Mouse (Mus musculus) kidney, embryonic 16.5 days (tissue): Measurements from ENCODE around the gene Naglu. TPM values are rescaled to one million over a fixed set of nuclear protein-coding genes. Genes with fewer than 3 reads are reported as not detected.

Source experiments
- ATAC-seq: fragments of 200-750 bp; cut with Nextera tagmentation; 2 replicates; pipeline ENCODE4 v1.8.0; 2017; ENCODE audit warnings: moderate TSS enrichment; ENCODE audit not compliant: low FRiP score, low TSS enrichment
- H3K27ac ChIP-seq: fragments of 300-500 bp; sonication (generic); 2 replicates; pipeline ENCODE4 v1.5.1; 2014; ENCODE audit warnings: low read length
- H3K27me3 ChIP-seq: fragments of 300-500 bp; sonication (generic); 2 replicates; pipeline ENCODE4 v1.6.1; 2014; ENCODE audit warnings: low read length, control low read depth, mixed read lengths; ENCODE audit not compliant: insufficient read depth
- H3K36me3 ChIP-seq: fragments of 300-500 bp; sonication (generic); 2 replicates; pipeline ENCODE4 v1.6.1; 2014; ENCODE audit warnings: low read length, control low read depth, mixed read lengths; ENCODE audit not compliant: insufficient read depth
- H3K4me1 ChIP-seq: fragments of 300-500 bp; sonication (generic); 2 replicates; pipeline ENCODE4 v1.6.1; 2014; ENCODE audit warnings: low read length, control low read depth, mixed read lengths; ENCODE audit not compliant: insufficient read depth
- H3K4me2 ChIP-seq: fragments of 300-500 bp; sonication (generic); replicated peaks from 2 replicates; pipeline ENCODE4 v1.6.1; 2014; ENCODE audit warnings: low read depth, low read length
- H3K4me3 ChIP-seq: fragments of 300-500 bp; sonication (generic); 2 replicates; pipeline ENCODE4 v1.5.1; 2014; ENCODE audit warnings: mild to moderate bottlenecking, low read length
- H3K9ac ChIP-seq: fragments of 300-500 bp; sonication (generic); replicated peaks from 2 replicates; pipeline ENCODE4 v1.6.1; 2014; ENCODE audit warnings: low read length
- H3K9me3 ChIP-seq: fragments of 300-500 bp; sonication (generic); 2 replicates; pipeline ENCODE4 v1.6.1; 2016; ENCODE audit warnings: low read length, control low read depth
- WGBS: fragments of 180-500 bp; shearing (Covaris S2); extraction: QIAGEN DNeasy Blood & Tissue Kit; methylation state at CpG from one replicate; pipeline ENCODE4 v1.1.7; 2014; 5-methylcytosine and 5-hydroxymethylcytosine counted together
- polyA plus RNA-seq: library from polyadenylated mRNA; unstranded; fragments of >200 nt; fragmentation: Nextera tagmentation; extraction: Ambion mirVana; gene quantifications from 2 replicates; pipeline ENCODE4 v1.2.1, GENCODE M21; 2015

Gene Naglu
- 18.6 and 23.0 TPM in 2 replicates for polyA plus RNA-seq

DNA sequence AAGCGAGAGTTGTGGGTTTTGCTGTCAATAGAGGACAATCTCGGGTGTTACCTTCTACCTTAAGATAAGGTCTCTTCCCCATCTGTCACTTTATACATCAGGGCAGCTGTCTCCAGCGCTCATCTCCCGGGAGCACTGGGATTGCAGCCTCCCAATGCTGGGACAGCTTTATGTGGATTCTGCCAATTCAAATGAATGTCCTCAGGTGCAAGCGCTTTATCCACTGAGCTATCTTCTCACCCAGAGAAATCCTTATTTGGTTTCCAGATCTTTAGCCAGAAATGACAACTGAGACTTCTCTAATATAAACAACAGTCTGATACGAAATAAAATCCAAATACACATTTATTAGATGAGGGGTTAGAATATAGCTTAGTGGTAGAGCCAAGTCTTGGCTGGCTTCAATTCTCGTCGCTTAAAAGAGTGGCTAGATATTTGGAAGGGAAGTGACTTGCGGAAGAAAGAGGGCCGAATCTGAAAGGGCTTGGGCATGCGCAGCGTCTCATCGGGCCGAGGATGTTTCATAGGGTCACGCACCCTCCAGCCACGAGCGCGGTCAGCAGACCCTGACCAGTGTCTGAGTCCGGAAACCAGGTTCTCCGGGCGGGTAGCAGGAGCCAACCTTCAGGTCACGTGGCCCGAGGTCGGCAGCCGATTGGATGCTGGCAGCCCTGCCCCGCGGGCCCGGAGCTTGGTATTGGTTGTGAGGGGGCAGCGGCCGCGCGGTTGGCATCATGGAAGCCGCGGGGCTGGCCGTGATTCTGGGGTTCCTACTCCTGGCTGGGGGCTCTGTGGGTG lies at the start of gene Naglu:
Gene Naglu, plus strand, starts transcription at position 622 of the 798 bp plus-strand sequence.
- Histone ChIP-seq H3K4me3 (peak within 1 kb of the TSS; percentile 64), H3K4me1 (peaks cover 19% of the 10 kb centered on the region), H3K36me3 (no peaks in the 10 kb centered on the region), H3K9ac (peak within 1 kb of the TSS; percentile 67), H3K27ac (no peak within 1 kb of the TSS), H3K4me2 (peak within 1 kb of the TSS; percentile 80), H3K9me3 (no peaks in the 10 kb centered on the region), H3K27me3 (peaks cover 3% of the 10 kb centered on the region; the same call in 1 of the 2 replicates)
- ATAC-seq, result peak; percentile 89
- 5% methylated on average over 35 of the region's 35 CpGs for WGBS

DNA sequence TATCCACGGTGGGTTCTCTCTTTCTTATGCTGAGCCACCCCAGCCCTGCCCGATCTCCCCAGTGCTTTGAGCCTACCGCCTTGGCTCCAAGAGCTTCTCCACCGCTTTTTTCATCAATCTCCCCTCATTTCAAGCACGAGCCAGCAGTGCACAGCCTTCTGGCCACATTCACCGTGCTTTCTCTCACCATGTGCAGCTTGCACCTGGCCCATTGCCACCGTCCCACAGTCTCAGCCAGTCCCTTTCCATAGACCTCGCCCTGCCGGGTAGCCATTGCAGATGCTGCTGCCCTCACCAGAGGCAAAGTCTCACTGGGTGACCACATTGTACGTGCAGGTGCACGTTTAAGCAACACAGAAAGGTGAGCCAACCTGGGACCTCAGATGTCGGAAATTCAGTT lies 46.4 kb upstream of the Naglu start:
- Histone ChIP-seq H3K27ac (no peak overlapping the region), H3K27me3 (no peaks in the 10 kb centered on the region), H3K9me3 (no peaks in the 10 kb centered on the region), H3K36me3 (peaks cover 17% of the 10 kb centered on the region), H3K4me2 (no peak overlapping the region), H3K9ac (no peak overlapping the region), H3K4me3 (no peak overlapping the region), H3K4me1 (no peaks in the 10 kb centered on the region)
- ATAC-seq, result no peak
- WGBS, result 89% methylated on average over 12 of the region's 12 CpGs

DNA sequence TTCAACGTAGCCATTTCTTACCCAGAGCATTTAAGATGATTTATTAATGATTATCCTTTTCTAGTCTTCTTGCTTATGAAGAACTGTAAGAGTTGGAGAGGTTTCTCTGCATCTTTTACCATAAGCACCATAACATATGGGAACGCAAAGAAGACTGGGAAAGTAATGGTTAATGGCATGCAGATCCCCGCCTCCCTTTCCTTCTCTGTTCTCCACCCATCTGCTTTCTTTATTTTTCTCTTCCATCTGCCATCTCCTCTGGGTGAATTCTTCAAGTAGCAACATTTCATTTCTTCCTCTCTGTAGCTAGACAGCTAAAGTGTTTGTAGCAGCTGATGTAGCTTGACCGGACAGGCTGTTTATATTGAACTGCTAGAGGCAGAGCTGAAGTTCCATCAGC lies 45.8 kb upstream of the Naglu start:
- ATAC-seq, result no peak
- Histone ChIP-seq H3K27ac (no peak overlapping the region), H3K9me3 (no peaks in the 10 kb centered on the region), H3K4me1 (no peaks in the 10 kb centered on the region), H3K4me3 (no peak overlapping the region), H3K9ac (no peak overlapping the region), H3K27me3 (no peaks in the 10 kb centered on the region), H3K36me3 (peaks cover 16% of the 10 kb centered on the region; the same call in 1 of the 2 replicates), H3K4me2 (no peak overlapping the region)
- WGBS, result 92% methylated on average over 4 of the region's 4 CpGs

GRCm38 (mm10) chr11:101027121-101027520 lies 42.7 kb upstream of the Naglu start:
- no peak overlapping the region for H3K9ac ChIP-seq
- no peak overlapping the region for H3K27ac ChIP-seq
- H3K27me3 ChIP-seq, result no peaks in the 10 kb centered on the region
- WGBS, result 90% methylated on average over 11 of the region's 11 CpGs
- H3K36me3 ChIP-seq, result peaks cover 29% of the 10 kb centered on the region; the same call in 1 of the 2 replicates
- H3K4me3 ChIP-seq, result no peak overlapping the region
- H3K9me3 ChIP-seq, result no peaks in the 10 kb centered on the region
- H3K4me2 ChIP-seq, result no peak overlapping the region
- no peaks in the 10 kb centered on the region for H3K4me1 ChIP-seq
- no peak for ATAC-seq

- H3K36me3 ChIP-seq, result peaks cover 29% of the 10 kb centered on the region; the same call in 1 of the 2 replicates
- H3K27ac ChIP-seq, result no peak overlapping the region
These were observed 40.5 kb upstream of the Naglu start for GRCm38 (mm10) chr11:101029320-101029719.

DNA sequence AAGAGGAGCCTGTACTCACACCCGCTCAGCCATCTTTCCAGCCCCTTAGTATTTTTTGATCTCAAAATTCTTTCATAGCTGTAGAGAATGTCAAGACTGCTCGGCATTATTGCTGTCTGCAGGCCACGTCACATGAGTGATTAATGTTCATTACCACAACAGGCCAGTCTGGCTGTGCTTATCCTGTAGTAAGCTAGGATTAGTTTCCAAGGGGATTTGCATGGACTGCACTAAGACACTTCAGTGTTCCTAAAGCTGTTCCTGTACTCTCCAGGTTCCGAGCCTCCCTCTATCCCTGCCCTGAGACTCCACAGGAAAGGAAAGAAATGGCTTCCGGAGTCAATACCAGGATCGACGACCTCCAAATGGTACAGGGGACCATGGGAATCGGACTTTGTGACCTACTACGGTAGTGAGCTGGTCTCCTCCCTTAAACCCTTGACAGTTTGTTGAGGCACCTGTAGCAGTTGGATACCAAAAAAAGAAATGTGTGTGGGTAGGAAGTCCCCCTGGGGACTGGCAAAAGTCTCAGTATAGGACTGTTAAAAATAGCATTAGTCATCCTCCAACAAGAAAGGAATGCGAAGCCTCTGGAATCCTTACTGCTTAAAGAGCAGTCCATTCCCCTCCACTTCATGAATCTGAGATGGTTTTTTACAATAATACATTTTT lies 39.5 kb upstream of the Naglu start:
- Histone ChIP-seq H3K4me1 (peaks cover 5% of the 10 kb centered on the region; the same call in 1 of the 2 replicates), H3K36me3 (peaks cover 26% of the 10 kb centered on the region; the same call in 1 of the 2 replicates), H3K4me2 (no peak overlapping the region), H3K4me3 (no peak overlapping the region), H3K9ac (no peak overlapping the region), H3K27ac (0 out of 2 replicates have a peak overlapping the region, but pooled peaks have one; percentile 12), H3K27me3 (no peaks in the 10 kb centered on the region), H3K9me3 (no peaks in the 10 kb centered on the region)
- ATAC-seq, result no peak
- WGBS, result 78% methylated on average over 10 of the region's 10 CpGs

More at GRCm38 (mm10) chr11:101029320-101029719, 40.5 kb upstream of the Naglu start:
- H3K4me2 ChIP-seq, result no peak overlapping the region
- H3K9me3 ChIP-seq, result no peaks in the 10 kb centered on the region
- no peak for ATAC-seq
- WGBS, result 87% methylated on average over 8 of the region's 8 CpGs
- H3K27me3 ChIP-seq, result no peaks in the 10 kb centered on the region
- no peak overlapping the region for H3K4me3 ChIP-seq
- no peak overlapping the region for H3K9ac ChIP-seq
- no peaks in the 10 kb centered on the region for H3K4me1 ChIP-seq

DNA sequence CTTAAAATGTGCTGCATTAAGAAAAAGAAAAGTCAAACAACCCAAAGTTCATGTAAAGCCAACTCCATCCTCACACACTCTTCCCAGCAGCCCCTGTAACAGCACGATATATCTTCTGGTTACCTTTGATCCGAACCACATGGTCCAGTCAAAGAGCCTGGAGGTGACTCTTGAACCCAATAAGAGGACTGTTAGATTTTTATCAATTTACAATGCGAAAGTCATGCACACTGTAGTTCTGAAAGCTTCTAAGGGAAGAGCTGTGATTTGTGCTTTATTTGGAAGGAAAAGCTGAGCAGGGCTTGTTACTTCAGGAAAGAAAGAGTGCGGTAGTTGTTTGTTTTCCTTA lies 39.0 kb upstream of the Naglu start:
- no peak overlapping the region for H3K9ac ChIP-seq
- H3K9me3 ChIP-seq, result no peaks in the 10 kb centered on the region
- no peak overlapping the region for H3K27ac ChIP-seq
- H3K27me3 ChIP-seq, result no peaks in the 10 kb centered on the region
- H3K4me2 ChIP-seq, result no peak overlapping the region
- no peak for ATAC-seq
- no peak overlapping the region for H3K4me3 ChIP-seq
- peaks cover 6% of the 10 kb centered on the region; the same call in 1 of the 2 replicates for H3K4me1 ChIP-seq
- peaks cover 26% of the 10 kb centered on the region; the same call in 1 of the 2 replicates for H3K36me3 ChIP-seq
- 87% methylated on average over 4 of the region's 4 CpGs for WGBS

- peaks cover 26% of the 10 kb centered on the region; the same call in 1 of the 2 replicates for H3K36me3 ChIP-seq
- H3K27me3 ChIP-seq, result no peaks in the 10 kb centered on the region
- no peak overlapping the region for H3K4me2 ChIP-seq
- WGBS, result 91% methylated on average over 1 of the region's 1 CpGs
- H3K4me3 ChIP-seq, result no peak overlapping the region
- no peak for ATAC-seq
- H3K9ac ChIP-seq, result no peak overlapping the region
- no peak overlapping the region for H3K27ac ChIP-seq
- H3K9me3 ChIP-seq, result no peaks in the 10 kb centered on the region
- H3K4me1 ChIP-seq, result peaks cover 6% of the 10 kb centered on the region; the same call in 1 of the 2 replicates
These were observed 38.3 kb upstream of the Naglu start for GRCm38 (mm10) chr11:101031470-101031869.

DNA sequence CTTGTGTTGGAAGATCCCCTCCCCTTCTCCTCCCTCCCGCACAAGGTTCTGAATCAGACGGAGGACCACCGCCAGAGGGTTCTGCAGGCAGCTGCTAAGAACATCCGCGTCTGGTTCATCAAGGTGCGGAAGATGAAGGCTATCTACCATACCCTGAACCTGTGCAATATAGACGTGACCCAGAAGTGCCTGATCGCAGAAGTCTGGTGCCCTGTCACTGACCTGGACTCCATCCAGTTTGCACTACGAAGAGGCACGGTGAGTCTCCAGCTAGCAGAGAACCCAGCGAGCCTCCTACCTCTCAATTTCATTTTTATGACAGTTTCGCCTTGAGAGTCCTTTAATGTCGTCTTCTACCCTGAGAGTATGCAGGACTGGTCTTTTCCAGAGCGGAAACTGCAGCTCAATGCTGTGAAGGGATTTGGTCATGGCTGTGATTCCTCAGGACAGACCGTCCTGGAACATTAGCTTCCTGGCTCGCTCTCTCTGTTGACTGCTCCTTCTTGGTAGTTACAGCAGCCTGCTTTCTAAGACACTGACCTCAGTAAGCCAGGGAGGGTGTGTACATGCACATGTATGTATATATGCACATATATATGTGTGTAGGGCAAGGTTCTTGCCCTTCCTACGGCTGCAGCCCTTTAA lies 35.8 kb upstream of the Naglu start:
- WGBS, result 93% methylated on average over 17 of the region's 17 CpGs
- ATAC-seq, result no peak
- H3K4me1 ChIP-seq, result peaks cover 6% of the 10 kb centered on the region; the same call in 1 of the 2 replicates
- H3K27ac ChIP-seq, result no peak overlapping the region
- H3K27me3 ChIP-seq, result no peaks in the 10 kb centered on the region
- H3K9me3 ChIP-seq, result no peaks in the 10 kb centered on the region
- no peak overlapping the region for H3K4me3 ChIP-seq
- H3K4me2 ChIP-seq, result no peak overlapping the region
- no peak overlapping the region for H3K9ac ChIP-seq
- H3K36me3 ChIP-seq, result peaks cover 41% of the 10 kb centered on the region
